Mouse (Mus musculus) forelimb bud, embryonic 11.5 days (tissue): Measurements from ENCODE around the gene Edc3.
"Not testable (repeated sequence)": the region's sequence is repeated elsewhere in the genome, so short reads cannot be mapped to it uniquely, and the experiment has no call there.

ENCODE experiments used
- DNase-seq: peaks from one replicate; pipeline ENCODE4 v3.0.0-alpha.2; 2012; ENCODE audit warnings: low read depth, low spot score

Gene Edc3

DNA sequence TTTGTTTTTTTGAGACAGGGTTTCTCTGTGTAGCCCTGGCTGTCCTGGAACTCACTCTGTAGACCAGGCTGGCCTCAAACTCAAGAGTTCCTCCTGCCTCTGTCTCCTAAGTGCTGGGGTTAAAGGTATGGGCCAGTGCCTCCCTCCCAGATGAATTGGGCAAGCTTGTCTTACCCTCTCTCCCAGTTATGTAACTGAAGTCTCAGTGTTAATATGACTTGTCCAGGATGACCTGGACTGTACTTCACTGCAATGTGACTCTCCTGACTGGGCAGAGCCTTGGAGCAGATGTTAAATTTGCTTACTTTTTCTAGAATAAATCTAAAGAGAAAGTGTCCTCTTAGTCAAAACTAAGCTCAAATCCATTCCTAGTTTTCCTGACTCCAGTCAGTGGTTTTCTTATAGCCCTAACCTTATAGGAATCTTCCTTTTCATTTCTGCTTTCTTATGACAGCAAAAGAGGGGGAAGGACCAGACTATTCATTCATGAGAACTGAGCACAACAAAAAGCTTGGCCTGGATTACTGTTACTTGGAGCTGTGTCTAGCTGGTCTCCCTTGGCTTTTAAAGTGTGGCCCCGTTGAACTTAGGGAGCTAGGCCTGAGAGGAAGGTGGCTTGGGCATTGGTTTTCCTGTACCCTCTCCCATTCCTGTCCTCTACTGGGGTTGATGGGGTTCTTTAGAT lies 9.7 kb upstream of the Edc3 start:
- DNase-seq, result no peak

DNA sequence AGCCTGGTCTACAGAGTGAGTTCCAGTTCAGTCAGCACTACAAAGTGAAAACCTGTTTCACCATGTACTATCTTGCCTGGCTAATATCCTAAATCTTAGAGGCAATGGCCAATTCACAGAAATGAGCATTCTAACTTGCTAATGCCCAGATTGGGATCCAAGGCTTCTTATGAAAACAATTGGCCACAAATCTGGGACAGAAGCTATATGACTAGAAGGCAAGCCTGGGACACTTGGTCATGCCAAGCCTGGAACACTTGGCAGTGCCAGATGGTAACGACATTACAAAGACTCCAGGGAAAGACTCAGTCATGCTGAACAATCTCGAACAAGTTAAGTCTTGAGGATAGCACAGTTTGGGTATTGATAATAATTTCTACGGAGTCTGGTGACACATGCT lies 1.8 kb upstream of the Edc3 start:
- no peak for DNase-seq

DNA sequence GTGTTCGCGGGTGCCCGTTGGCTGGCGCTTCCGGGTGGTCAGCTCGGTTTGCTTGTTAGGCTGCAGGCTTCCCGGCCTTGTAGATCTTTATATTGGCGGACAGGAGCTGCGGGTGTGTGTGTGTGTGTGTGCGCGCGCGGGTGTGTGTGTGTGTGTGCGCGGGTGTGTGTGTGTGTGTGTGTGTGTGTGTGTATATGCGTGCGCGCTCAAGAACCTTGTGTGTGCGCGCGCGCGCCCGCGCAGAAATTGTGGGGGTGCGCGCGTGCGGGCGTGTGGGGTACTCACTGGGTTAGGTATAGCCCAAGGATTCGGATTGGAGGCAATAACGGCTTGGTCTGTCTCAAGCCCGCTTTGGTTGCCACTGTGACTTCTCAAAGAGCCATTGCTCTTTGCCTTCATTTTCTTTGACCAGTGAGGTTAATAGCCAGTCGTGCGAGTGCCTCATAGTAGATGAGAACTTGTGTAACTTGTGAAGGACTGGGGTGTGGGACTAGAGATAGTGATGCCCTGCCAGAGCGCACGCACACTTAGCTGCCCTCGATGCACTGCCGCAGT lies 457 bp downstream of the Edc3 start:
- peak; percentile 26 for DNase-seq

- DNase-seq, result not testable (repeated sequence)
Observed at GRCm38 (mm10) chr9:57710214-57710613, 1.9 kb downstream of the Edc3 start.

DNA sequence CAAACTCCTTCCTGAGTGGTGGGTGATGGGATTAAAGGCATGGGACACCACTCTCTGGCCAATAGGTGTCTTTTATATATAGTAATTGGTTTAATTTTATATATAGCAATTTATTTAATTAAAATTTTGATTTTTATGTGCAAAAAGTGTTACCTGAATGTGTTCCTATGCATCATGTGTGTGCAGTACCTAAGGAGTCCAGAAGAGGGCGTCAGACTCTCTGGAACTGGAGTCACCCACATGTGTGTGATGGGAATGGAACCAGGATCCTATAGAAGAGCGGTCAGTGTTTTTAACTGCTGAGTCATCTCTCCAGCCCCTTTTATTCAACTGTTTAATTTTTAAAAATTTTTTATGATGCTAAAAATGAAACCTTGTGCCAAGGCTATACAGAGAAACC lies 3.9 kb downstream of the Edc3 start:
- no peak for DNase-seq

GRCm38 (mm10) chr9:57718408-57718807 lies 10.1 kb downstream of the Edc3 start:
- no peak for DNase-seq

DNA sequence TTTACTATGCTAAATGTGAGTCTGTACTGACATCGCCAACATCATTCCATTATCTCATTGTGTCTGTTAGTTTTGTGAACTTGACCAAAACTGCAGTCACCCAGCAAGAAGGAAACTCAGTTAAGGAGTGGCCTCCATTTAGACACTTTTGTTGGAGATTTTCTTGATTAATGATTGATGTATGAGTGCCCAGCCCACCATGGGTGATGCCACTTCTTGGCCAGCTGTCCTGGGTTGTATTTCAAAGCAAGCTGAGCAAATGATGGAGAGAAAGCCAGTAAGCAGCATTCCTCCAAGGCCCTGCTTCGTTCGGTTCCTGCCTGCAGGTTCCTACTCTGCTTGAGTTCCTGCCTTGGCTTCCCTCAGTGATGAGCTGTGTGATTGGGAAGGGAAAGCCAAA lies 12.4 kb downstream of the Edc3 start:
- DNase-seq, result no peak

- DNase-seq, result no peak
Observed at GRCm38 (mm10) chr9:57722371-57722770, 14.0 kb downstream of the Edc3 start.

DNA sequence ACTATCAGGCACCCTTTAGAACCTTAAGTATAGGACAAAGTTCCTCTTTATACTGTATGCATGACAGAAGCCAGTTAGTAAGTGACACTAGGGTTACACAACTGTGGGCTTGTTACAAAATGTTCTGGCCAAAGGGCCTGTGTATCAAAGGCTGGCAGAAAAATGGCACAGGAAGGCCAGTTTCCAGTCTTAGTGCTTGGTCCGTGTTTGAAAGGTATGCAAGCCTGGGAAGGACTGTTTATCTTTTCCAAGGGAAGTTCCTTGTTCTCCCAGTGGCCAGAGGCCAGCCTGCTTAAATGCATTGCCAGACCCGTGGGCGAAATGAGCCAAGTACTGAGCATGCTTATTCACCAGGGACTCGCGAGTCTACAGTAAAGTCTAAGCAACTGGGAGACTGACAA lies 15.0 kb downstream of the Edc3 start:
- DNase-seq, result no peak

DNA sequence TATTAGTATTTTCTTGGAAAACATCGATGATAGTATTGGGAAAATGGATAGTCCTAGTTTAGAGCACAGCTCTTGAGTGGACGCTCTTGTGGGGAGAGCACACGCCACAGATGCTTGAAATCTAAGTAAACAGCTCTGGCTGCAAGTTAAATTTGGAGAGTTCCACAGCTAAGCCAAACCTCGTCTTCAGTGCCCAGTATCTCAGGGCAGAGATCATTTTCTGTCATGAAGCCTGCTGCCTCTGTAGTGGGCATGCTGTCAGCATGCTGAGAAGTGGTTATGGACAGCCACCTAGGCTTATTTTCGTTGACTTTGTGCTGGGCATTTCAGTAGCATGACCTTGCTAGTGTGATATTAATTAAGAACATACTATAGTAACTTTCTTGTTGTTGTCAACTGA lies 15.5 kb downstream of the Edc3 start:
- DNase-seq, result no peak

DNA sequence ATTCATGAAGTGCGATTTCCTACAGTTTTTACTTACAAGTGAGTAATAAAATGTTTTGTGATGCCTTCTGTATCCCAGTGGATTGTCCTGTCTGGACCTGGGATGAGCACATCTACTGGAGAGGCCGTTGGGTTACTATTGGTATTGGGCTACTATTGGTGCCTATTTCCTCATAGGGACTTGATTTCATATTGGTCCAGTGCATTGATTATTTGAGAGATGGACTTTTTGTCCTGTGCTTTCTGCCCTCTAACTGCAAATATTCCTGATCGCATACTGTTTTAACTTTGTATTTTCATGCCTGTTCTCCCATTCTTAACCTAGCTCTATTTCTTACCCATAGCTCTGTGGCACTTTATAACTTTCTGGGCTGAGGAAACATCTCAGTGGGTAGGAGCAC lies 16.4 kb downstream of the Edc3 start:
- no peak for DNase-seq

DNA sequence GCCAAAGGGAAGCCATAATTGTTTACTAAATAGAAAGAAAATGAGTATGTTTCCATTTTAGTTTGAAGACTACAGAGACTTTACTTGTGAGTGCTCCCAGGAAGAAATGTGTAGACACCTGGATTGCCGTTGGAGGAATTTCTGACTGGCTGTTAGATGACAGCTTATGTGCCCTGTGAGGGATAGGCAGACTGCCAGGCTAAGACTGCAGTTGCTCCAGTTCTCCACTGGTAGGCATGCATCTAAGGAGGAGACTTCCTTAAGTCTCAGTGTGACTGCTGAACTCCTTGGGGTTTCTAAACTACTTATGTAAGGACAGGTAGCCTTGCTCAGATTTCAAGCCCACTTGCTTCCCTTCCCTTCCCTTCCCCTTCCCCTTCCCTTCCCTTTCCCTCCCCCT lies 20.0 kb downstream of the Edc3 start:
- no peak for DNase-seq

DNA sequence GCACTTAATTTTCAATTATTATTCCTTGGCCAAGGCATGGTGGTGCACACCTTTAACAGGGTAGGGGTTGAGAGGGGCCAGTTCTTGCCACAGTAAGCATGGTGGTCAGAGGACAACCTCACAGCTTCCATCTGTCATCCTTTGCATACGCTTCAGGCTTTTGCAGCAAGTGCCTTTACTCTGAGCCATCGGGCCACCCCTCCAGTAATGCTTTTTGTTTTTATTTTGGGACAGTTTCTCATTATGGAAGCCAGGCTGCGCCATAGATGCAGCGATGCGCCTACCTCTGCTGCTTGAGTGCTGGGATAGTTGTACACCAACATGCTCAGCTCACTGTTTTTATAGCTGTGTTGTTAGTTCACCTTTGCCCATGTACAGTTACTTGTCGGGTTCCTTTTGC lies 25.3 kb downstream of the Edc3 start:
- DNase-seq, result no peak

DNA sequence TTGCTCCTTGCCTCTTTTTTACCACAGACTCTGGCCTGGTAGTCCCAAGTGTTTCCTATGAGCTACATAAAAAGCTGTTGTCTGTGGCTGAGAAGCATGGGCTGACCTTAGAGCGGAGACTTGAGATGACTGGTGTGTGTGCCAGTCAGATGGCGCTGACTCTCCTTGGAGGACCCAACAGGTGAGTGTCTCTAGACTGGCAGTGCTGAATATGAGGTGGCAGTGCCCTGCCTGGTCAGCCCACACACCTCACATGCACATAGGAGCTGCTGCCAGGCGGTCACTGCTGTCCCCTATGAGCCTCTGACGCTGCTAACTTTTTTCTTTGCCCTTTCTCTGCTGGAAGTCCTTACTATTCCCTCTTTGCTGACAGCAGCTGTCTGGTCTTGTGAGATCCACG lies 31.5 kb downstream of the Edc3 start:
- no peak for DNase-seq

DNA sequence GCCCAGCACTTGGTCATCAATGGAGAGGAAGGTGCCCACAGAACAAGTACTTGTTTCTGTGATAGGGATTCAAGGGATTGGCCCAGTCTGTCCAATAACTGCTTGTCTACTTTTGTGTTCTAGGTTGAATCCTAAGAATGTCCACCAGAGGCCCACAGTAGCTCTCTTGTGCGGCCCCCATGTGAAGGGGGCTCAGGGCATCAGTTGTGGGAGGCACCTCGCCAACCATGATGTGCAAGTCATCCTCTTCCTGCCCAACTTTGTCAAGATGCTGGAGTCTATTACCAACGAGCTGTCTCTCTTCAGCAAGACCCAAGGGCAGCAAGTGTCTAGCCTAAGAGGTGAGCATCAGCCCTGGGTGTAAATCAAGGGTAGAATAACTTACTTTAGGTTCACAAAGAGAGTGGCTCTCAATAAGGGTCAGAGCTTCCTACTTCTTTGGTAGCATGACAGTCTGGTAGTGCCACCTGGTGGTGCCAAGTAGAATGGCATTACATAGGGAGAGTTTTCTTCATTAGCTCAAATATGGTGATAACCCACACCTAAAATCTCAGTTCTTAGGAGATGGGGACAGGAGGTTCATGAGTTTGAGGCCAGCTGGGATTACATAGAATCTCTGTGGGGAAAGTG lies 36.2 kb downstream of the Edc3 start:
- peak; percentile 46 for DNase-seq

DNA sequence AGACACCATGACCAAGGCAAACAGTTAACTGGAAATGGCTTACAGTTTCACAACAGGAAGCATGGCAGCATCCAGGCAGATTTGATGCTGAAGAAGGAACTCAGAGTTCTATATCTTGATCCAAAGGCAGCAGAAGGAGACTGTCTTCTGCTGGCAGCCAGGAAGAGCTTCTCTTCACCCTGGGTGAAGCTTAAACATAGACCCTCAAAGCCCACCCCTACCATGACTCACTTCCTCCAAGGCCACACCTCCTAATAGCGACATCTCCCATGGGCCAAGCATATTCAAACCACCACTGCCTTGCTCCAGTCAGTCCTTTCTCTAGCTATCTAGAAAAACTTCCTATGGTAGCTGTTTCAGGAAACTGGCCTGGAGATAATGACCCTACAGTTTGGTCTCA lies 38.7 kb downstream of the Edc3 start:
- DNase-seq, result no peak

DNA sequence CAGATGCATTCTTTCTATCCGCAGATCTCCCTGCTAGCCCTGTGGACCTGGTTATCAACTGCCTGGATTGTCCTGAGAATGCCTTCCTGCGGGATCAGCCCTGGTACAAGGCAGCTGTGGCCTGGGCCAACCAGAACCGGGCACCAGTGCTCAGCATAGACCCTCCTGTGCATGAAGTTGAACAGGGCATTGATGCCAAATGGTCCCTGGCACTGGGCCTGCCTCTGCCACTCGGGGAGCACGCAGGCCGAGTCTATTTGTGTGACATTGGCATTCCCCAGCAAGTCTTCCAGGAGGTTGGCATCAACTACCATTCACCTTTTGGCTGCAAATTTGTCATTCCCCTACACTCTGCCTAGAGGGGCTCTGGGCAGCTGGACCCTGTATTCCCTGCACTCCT lies 39.8 kb downstream of the Edc3 start:
- DNase-seq, result no peak

DNA sequence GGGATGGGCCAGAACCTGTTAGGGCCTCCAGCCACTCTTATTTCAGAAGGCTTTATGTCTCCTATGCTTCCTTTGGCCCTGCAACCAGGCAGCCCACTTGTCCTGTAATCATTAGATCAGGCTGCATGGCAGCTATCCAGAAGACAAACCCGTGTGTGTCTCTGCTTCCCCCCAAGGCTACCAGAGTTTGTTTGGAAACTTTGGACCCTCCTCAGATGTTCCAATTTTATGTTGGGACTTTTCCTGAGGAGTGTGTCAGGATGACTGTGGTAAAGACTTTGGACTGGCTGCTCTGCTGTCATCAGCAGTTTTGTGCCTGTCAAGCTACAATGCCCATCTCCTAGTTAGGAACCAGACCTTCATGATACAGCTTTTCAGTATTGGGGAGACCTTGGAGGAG lies 40.5 kb downstream of the Edc3 start:
- no peak for DNase-seq

- no peak for DNase-seq
Observed at GRCm38 (mm10) chr9:57750901-57751300, 42.6 kb downstream of the Edc3 start.

- no peak for DNase-seq
Observed at GRCm38 (mm10) chr9:57757578-57757977, 49.2 kb downstream of the Edc3 start.

DNA sequence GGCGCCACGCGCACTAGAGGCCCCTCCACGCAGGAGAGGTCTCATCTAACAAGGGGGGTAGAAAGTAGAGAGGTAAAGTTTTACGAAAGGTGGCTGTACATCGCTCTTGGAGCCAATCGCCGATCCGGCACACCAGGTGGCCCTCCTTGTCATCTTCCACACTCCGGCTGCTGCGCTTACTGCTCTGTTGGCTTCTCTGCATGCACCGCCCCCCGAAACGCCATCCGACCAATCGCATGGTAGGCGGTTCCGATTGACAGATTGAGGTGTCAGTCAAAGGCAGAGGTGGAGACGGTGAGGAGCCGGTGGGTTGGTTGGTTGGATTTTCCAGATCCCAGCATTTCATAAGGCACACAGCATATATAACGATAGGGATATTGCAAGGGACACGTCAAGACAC lies 50.2 kb downstream of the Edc3 start:
- no peak for DNase-seq

DNA sequence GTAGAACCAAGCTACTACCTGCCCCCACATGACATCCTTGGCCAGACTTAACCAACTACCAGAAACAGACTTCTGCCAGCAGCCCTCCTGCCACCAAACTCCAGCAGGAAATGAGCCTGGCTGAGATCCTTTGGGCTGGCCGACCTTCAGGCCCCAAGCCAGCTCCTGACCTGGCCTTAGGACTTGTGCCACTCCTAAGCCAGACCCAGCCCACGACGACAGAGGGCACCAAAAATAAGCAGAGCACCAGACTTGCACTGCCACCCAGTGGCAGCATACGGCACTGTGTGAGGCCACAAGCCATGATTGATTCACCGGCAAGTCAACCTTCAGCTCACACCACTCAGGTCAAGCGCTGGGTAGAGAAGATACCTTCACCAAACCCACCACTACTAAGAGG lies 50.9 kb downstream of the Edc3 start:
- DNase-seq, result peak; percentile 47

DNA sequence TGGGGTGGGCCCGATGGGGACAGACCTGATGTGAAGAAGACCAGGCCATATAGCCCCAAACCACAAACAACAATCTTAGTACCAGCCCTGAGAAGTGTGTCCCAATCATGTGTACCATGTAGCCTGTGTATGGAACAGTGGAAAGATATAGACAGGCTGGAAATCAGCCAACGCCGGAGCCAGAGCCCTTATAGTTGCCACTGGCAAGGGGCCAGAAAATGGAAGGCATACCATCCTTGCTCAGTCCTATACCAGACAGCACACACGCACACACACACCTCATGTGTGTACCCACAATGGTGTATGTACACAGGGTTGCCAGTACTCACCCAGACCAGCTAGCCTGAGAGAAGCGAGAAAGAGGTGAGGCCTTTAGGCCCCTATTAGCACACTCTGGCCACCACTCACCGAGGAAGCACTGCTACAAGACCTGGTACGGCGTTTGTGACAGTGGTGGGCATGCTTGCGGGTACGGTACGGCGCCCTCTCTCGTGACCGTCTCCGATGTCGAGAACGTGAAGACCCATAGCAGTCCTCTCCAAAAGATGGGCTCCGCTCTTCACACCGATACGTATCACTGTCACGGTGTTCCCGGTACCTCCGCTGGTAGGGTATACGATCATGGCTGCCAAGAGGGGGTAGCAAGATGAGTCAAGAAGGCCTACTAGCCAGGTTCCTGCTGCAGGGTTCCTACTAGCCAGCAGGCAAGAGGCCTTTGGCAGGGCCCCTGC lies 52.2 kb downstream of the Edc3 start:
- no peak for DNase-seq
